Mouse (Mus musculus) midbrain, postnatal 0 days (tissue): ENCODE data around the gene Atp5b. TPM values are rescaled to one million over a fixed set of nuclear protein-coding genes. Genes with fewer than 3 reads are reported as not detected.

Experiments used
- ATAC-seq: fragments of 200-750 bp; cut with Nextera tagmentation; 2 replicates; pipeline ENCODE4 v1.8.0; 2017; ENCODE audit warnings: moderate number of reproducible peaks, mild to moderate bottlenecking, moderate TSS enrichment, moderate library complexity; ENCODE audit not compliant: low FRiP score
- DNase-seq: peaks from one replicate; pipeline ENCODE4 v3.0.0-alpha.2; 2015; ENCODE audit warnings: low spot score
- H3K27ac ChIP-seq: fragments of 300-500 bp; sonication (generic); 2 replicates; pipeline ENCODE4 v1.5.1; 2014; ENCODE audit warnings: low read depth, mild to moderate bottlenecking, low read length, mixed read lengths
- H3K27me3 ChIP-seq: fragments of 300-500 bp; sonication (generic); 2 replicates; pipeline ENCODE4 v1.6.1; 2014; ENCODE audit warnings: low read length, control low read depth, mixed read lengths; ENCODE audit not compliant: insufficient read depth
- H3K36me3 ChIP-seq: fragments of 300-500 bp; sonication (generic); 2 replicates; pipeline ENCODE4 v1.6.1; 2014; ENCODE audit warnings: low read length, control low read depth, mixed read lengths; ENCODE audit not compliant: insufficient read depth
- H3K4me1 ChIP-seq: fragments of 300-500 bp; sonication (generic); 2 replicates; pipeline ENCODE4 v1.6.1; 2014; ENCODE audit warnings: mild to moderate bottlenecking, control low read depth, antibody characterized with exemption, low read length, mixed read lengths; ENCODE audit not compliant: insufficient read depth
- H3K4me2 ChIP-seq: fragments of 300-500 bp; sonication (generic); 2 replicates; pipeline ENCODE4 v1.6.1; 2014; ENCODE audit warnings: low read depth, mild to moderate bottlenecking, low read length, mixed read lengths; ENCODE audit not compliant: poor library complexity, severe bottlenecking
- H3K4me3 ChIP-seq: fragments of 300-500 bp; sonication (generic); 2 replicates; pipeline ENCODE4 v1.5.1; 2014; ENCODE audit warnings: low read depth, mild to moderate bottlenecking, low read length, moderate library complexity
- H3K9ac ChIP-seq: fragments of 300-500 bp; sonication (generic); replicated peaks from 2 replicates; pipeline ENCODE4 v1.6.1; 2014; ENCODE audit warnings: mild to moderate bottlenecking, low read length, moderate library complexity, mixed read lengths; ENCODE audit not compliant: poor library complexity, severe bottlenecking
- H3K9me3 ChIP-seq: fragments of 300-500 bp; sonication (generic); 2 replicates; pipeline ENCODE4 v1.6.1; 2016; ENCODE audit warnings: low read length, control low read depth
- CTCF ChIP-seq: IDR thresholded peaks from 2 replicates; pipeline ENCODE4 v1.5.1; 2016; ENCODE audit warnings: antibody characterized with exemption, mild to moderate bottlenecking
- WGBS: fragments of 180-500 bp; shearing (Covaris S2); extraction: QIAGEN DNeasy Blood & Tissue Kit; methylation state at CpG from one replicate; pipeline ENCODE4 v1.1.7; 2014; 5-methylcytosine and 5-hydroxymethylcytosine counted together
- polyA plus RNA-seq: library from polyadenylated mRNA; unstranded; fragments of >200 nt; fragmentation: Nextera tagmentation; extraction: Ambion mirVana; gene quantifications from 2 replicates; pipeline ENCODE4 v1.2.1, GENCODE M21; 2015
- total RNA-seq: library from RNA; depleted of rRNA; stranded (reverse); fragments of >200 nt; gene quantifications from 2 replicates; pipeline ENCODE4 v1.2.3, GENCODE M21; 2014

The Atp5b gene
- total and polyA plus RNA-seq, 2 experiments from 2014 or later: 2,103 to 6,126 TPM

DNA sequence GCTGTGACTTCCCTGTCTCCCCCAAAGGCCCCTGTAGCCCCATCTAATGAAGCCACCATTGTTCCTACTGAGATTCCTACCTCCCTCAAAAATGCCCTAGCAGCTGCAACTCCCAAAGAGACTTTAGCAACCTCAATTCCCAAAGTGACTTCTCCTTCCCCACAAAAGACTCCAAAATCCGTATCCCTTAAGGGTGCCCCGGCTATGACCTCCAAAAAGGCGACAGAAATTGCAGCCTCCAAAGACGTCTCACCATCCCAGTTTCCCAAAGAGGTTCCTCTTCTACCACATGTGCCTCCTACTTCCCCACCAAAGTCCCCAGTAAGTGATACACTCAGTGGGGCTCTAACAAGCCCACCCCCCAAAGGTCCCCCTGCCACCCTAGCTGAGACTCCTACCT, 41.4 kb upstream of the Atp5b start:
- Histone ChIP-seq H3K27ac (no peak overlapping the region), H3K9me3 (no peaks in the 10 kb centered on the region), H3K4me3 (no peak overlapping the region), H3K4me2 (no peak overlapping the region), H3K27me3 (no peaks in the 10 kb centered on the region), H3K9ac (no peak overlapping the region), H3K4me1 (0 out of 2 replicates have a peak, but pooled peaks cover 9% of the 10 kb centered on the region), H3K36me3 (peaks cover 45% of the 10 kb centered on the region)
- no peak for TF ChIP-seq CTCF
- no peak for ATAC-seq
- DNase-seq: no peak
- 84% methylated on average over 4 of the region's 4 CpGs for WGBS

DNA sequence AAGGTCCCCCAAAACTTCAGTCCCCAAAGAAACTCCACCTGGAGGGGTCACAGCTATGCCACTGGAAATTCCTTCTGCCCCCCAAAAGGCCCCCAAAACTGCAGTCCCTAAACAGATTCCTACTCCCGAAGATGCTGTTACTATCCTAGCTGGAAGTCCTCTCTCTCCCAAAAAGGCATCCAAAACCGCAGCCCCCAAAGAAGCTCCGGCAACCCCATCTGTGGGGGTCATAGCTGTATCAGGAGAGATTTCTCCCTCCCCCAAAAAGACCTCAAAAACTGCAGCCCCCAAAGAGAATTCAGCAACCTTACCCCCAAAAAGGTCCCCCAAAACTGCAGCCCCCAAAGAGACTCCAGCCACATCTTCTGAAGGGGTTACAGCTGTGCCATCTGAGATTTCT, 40.6 kb upstream of the Atp5b start:
- Histone ChIP-seq H3K27ac (no peak overlapping the region), H3K27me3 (no peaks in the 10 kb centered on the region), H3K4me2 (no peak overlapping the region), H3K4me1 (0 out of 2 replicates have a peak, but pooled peaks cover 3% of the 10 kb centered on the region), H3K4me3 (no peak overlapping the region), H3K36me3 (peaks cover 47% of the 10 kb centered on the region), H3K9me3 (no peaks in the 10 kb centered on the region), H3K9ac (no peak overlapping the region)
- 92% methylated on average over 3 of the region's 3 CpGs for WGBS
- no peak for ATAC-seq
- TF ChIP-seq CTCF: no peak
- DNase-seq: no peak

DNA sequence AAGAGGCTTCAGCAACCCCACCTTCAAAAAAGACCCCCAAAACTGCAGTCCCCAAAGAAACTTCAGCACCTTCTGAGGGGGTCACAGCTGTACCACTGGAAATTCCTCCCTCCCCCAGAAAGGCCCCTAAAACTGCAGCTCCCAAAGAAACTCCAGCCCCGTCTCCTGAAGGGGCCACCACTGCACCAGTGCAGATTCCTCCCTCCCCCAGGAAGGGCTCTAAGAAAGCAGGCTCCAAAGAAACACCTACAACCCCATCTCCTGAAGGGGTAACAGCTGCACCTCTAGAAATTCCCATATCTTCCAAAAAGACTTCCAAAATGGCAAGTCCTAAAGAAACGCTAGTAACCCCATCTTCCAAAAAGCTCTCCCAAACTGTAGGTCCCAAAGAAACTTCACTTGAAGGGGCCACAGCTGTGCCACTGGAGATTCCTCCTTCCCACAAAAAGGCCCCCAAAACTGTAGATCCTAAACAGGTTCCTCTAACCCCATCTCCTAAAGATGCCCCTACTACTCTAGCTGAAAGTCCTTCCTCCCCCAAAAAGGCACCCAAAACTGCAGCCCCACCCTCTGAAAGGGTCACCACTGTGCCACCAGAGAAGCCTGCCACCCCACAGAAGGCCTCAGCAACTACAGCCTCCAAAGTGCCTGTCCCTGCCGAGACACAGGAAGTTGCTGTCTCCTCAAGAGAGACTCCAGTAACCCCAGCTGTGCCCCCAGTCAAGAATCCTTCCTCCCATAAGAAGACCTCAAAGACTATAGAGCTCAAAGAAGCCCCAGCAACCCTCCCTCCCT, 39.8 kb upstream of the Atp5b start:
- DNase-seq (no peak), ATAC-seq (no peak)
- Histone ChIP-seq H3K4me3 (no peak overlapping the region), H3K36me3 (peaks cover 52% of the 10 kb centered on the region), H3K9me3 (no peaks in the 10 kb centered on the region), H3K27ac (no peak overlapping the region), H3K4me1 (0 out of 2 replicates have a peak, but pooled peaks cover 2% of the 10 kb centered on the region), H3K9ac (no peak overlapping the region), H3K4me2 (no peak overlapping the region), H3K27me3 (no peaks in the 10 kb centered on the region)
- WGBS: 74% methylated on average over 3 of the region's 3 CpGs
- TF ChIP-seq CTCF: no peak

DNA sequence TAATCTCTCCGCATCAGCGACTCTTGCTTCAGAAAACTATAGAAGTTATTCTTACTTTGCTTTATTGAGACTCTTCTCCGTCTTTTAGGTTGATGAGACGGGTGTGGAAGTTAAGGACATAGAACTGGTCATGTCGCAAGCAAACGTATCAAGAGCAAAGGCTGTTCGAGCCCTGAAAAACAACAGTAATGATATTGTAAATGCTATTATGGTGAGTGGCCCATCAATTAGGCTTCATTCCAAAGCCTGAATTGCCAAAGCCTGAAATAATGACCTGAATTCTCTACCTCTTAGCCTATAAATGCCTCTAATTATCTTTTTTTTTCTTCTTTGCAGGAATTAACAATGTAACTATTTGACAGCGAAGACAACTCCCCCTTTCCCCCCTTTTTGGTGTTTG, 34.9 kb upstream of the Atp5b start:
- DNase-seq: no peak
- Histone ChIP-seq H3K4me1 (no peaks in the 10 kb centered on the region), H3K9me3 (no peaks in the 10 kb centered on the region), H3K4me2 (no peak overlapping the region), H3K9ac (no peak overlapping the region), H3K36me3 (peaks cover 42% of the 10 kb centered on the region), H3K27ac (no peak overlapping the region), H3K4me3 (no peak overlapping the region), H3K27me3 (no peaks in the 10 kb centered on the region)
- no peak for ATAC-seq
- 97% methylated on average over 8 of the region's 8 CpGs for WGBS
- TF ChIP-seq CTCF: no peak

DNA sequence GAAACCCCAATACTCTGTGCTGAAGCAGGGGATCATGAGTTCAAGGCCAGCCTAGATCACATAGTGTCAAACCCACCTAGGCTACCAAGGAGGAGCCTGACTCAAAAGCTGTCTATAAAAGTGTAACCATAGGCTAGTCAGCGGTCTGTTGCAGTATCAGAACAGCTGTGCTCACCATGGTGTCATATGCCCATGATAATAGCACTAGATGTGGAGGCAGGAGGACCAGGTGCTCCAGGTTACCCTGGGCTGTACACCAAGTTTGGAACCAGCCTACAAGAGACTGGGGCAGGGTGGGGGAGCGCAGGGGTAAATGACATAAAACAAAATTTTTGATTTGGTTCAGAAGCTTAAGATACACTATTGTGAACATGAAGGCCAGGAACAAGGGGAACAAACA, 33.3 kb upstream of the Atp5b start:
- 98% methylated on average over 2 of the region's 2 CpGs for WGBS
- H3K36me3 ChIP-seq: peaks cover 27% of the 10 kb centered on the region
- no peak for ATAC-seq

DNA sequence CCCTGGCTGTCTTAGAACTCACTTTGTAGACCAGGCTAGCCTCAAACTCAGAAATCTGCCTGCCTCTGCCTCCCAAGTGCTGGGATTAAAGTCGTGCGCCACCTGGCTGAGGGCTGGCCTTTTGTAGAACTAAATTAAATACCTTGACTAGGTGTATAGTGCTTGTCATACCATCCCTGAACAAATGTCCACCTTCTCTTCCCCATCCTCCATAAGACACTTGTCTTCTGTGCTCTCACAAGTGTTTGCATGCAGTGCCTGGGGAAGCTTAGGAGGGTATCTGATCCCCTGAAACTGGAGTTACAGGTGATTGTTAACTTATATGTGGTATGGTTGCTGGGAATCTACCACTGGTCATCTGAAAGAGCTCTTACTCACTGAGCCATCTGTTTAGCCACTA, 32.7 kb upstream of the Atp5b start:
- no peak for ATAC-seq
- Histone ChIP-seq H3K4me2 (no peak overlapping the region), H3K36me3 (peaks cover 23% of the 10 kb centered on the region), H3K27me3 (no peaks in the 10 kb centered on the region), H3K9me3 (no peaks in the 10 kb centered on the region), H3K4me1 (no peaks in the 10 kb centered on the region), H3K27ac (no peak overlapping the region), H3K9ac (no peak overlapping the region), H3K4me3 (no peak overlapping the region)
- TF ChIP-seq CTCF: no peak
- 86% methylated on average over 2 of the region's 2 CpGs for WGBS
- DNase-seq: no peak

More for the DNA sequence above, 33.3 kb upstream of the Atp5b start:
- no peak overlapping the region for H3K4me2 ChIP-seq
- H3K4me3 ChIP-seq: no peak overlapping the region
- TF ChIP-seq CTCF: no peak
- DNase-seq: no peak
- no peaks in the 10 kb centered on the region for H3K9me3 ChIP-seq
- no peaks in the 10 kb centered on the region for H3K4me1 ChIP-seq
- no peak overlapping the region for H3K27ac ChIP-seq
- H3K9ac ChIP-seq: no peak overlapping the region
- H3K27me3 ChIP-seq: no peaks in the 10 kb centered on the region
